Mouse (Mus musculus) embryo, embryonic 10.5 days (tissue): ENCODE measurements around the gene Jak1.

Source experiments
- DNase-seq: peaks from one replicate; pipeline ENCODE4 v3.0.0-alpha.2; 2015; ENCODE audit warnings: low spot score

Gene Jak1

GRCm38 (mm10) chr4:101264741-101265513 lies at the start of gene Jak1:
TSS of gene Jak1 (minus strand) at chr4:101265282.
- DNase-seq = peak; percentile 99

- DNase-seq = no peak
Observed at GRCm38 (mm10) chr4:101312055-101312454, 47.0 kb upstream of the Jak1 start.

- no peak for DNase-seq
Observed at GRCm38 (mm10) chr4:101308166-101308565, 43.1 kb upstream of the Jak1 start.

GRCm38 (mm10) chr4:101307286-101307685 lies 42.2 kb upstream of the Jak1 start:
- no peak for DNase-seq

GRCm38 (mm10) chr4:101306132-101306915 lies 41.2 kb upstream of the Jak1 start:
- DNase-seq = peak; percentile 15

GRCm38 (mm10) chr4:101305126-101305525 lies 40.0 kb upstream of the Jak1 start:
- DNase-seq = no peak

GRCm38 (mm10) chr4:101304114-101304513 lies 39.0 kb upstream of the Jak1 start:
- DNase-seq = no peak

GRCm38 (mm10) chr4:101300392-101300910 lies 35.4 kb upstream of the Jak1 start:
- peak; percentile 39 for DNase-seq

- DNase-seq = no peak
Observed at GRCm38 (mm10) chr4:101298311-101298990, 33.4 kb upstream of the Jak1 start.

GRCm38 (mm10) chr4:101296836-101297235 lies 31.8 kb upstream of the Jak1 start:
- no peak for DNase-seq

GRCm38 (mm10) chr4:101295788-101296187 lies 30.7 kb upstream of the Jak1 start:
- DNase-seq = no peak

- no peak for DNase-seq
Observed at GRCm38 (mm10) chr4:101293661-101294060, 28.6 kb upstream of the Jak1 start.

- peak; percentile 59 for DNase-seq
Observed at GRCm38 (mm10) chr4:101292736-101293541, 27.9 kb upstream of the Jak1 start.

- peak; percentile 62 for DNase-seq
Observed at GRCm38 (mm10) chr4:101292028-101292735, 27.1 kb upstream of the Jak1 start.

- no peak for DNase-seq
Observed at GRCm38 (mm10) chr4:101288292-101288691, 23.2 kb upstream of the Jak1 start.

GRCm38 (mm10) chr4:101286562-101286961 lies 21.5 kb upstream of the Jak1 start:
- no peak for DNase-seq

GRCm38 (mm10) chr4:101285906-101286432 lies 20.9 kb upstream of the Jak1 start:
- DNase-seq = no peak

- no peak for DNase-seq
Observed at GRCm38 (mm10) chr4:101283938-101284337, 18.9 kb upstream of the Jak1 start.

GRCm38 (mm10) chr4:101282237-101282636 lies 17.2 kb upstream of the Jak1 start:
- DNase-seq = no peak

- no peak for DNase-seq
Observed at GRCm38 (mm10) chr4:101280119-101280518, 15.0 kb upstream of the Jak1 start.
